Mouse (Mus musculus) liver, adult 2 months (tissue): ENCODE results near the gene Slc9a1.

Experiments used
- CTCF ChIP-seq: fragments of 200-500 bp; IDR thresholded peaks from 2 replicates; pipeline ENCODE4 v1.5.1; 2011; ENCODE audit warnings: low read depth, low read length, control low read depth
- POLR2A ChIP-seq: fragments of 200-500 bp; IDR thresholded peaks from 2 replicates; pipeline ENCODE4 v1.6.1; 2011; ENCODE audit warnings: low read length, control low read depth; ENCODE audit not compliant: insufficient read depth; ENCODE audit errors: extremely low read depth

DNA sequence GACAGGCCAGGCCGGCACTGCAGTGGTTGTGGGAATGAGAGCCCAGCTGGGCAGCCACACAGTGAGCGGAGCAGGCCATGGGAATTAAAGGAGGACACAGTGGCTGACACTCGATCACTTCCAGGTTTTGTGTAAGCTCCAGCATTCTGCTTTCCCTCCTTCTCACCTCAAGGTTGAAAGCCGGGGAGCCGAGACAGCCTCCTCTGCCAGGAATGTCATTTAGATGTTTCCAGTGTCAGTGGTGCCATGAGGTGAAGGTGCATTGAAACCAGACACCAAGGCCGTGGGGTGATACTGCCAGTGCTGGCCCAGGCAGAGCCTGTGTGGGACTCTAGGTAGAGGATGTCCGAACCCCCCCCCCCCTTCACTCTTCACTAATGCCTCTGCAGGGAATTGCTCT, 30.6 kb downstream of the Slc9a1 start:
- TF ChIP-seq POLR2A (no peak), CTCF (no peak)
